Mouse (Mus musculus) CH12.LX (cell line): ENCODE data around the gene Myrip.

Source experiments
- CHD2 ChIP-seq: IDR thresholded peaks from 2 replicates; pipeline ENCODE4 v1.6.1; 2011; ENCODE audit warnings: low read length, improper control_type of control experiment
- MAX ChIP-seq: IDR thresholded peaks from 2 replicates; pipeline ENCODE4 v1.6.1; 2011; ENCODE audit warnings: low read length, improper control_type of control experiment
- POLR2A ChIP-seq: IDR thresholded peaks from 2 replicates; pipeline ENCODE4 v1.6.1; 2011; ENCODE audit warnings: low read depth, mild to moderate bottlenecking, improper control_type of control experiment, low read length
- RCOR1 ChIP-seq: conservative IDR thresholded peaks from 2 replicates; pipeline ENCODE4 v1.6.1; 2012; ENCODE audit warnings: low read depth, mild to moderate bottlenecking, inconsistent platforms, low read length, improper control_type of control experiment

DNA sequence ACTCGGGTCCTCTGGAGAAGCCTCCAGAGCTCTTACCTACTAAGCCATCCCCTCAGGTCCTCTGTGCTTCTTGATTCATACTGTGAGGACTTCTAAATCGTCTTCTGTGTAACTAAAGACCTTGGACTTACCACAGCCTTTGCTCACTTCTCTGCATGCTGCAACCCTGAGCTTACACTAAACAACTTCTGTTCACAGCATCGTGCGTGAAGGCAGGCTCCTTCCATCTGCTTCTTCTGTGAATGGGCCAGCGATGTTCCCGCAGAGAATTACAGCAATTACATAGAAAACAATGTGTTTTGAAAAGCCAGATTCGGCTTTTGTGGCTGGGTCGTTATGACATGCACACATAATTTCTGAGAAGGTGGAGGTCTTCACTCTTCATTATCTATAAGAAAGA is 181.8 kb downstream of the Myrip start:
- TF ChIP-seq MAX (no peak), POLR2A (no peak), CHD2 (no peak), RCOR1 (no peak)
